Mouse (Mus musculus): ENCODE measurements around the gene Mtus2.

The Mtus2 gene

DNA sequence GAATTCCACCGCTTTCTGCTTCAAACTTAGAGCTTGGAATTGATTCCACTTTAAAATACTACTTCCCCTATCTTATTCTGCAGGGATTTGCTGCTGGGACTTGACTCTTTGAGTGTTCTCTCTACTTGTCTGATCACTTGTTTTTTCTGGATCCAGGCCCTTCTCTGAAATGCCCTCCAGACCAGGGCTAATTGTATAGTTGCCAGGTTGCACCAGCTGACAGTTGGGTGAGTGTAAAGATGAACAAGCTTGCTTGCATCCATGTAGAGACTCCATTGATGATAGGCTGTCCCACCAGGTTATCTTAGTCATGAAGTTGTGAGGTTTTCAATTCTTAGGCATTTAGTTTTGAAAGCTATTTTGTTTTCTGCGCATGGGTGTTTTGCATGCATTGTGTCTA lies 92.2 kb downstream of the Mtus2 start:
- DNase-seq: no peak

DNA sequence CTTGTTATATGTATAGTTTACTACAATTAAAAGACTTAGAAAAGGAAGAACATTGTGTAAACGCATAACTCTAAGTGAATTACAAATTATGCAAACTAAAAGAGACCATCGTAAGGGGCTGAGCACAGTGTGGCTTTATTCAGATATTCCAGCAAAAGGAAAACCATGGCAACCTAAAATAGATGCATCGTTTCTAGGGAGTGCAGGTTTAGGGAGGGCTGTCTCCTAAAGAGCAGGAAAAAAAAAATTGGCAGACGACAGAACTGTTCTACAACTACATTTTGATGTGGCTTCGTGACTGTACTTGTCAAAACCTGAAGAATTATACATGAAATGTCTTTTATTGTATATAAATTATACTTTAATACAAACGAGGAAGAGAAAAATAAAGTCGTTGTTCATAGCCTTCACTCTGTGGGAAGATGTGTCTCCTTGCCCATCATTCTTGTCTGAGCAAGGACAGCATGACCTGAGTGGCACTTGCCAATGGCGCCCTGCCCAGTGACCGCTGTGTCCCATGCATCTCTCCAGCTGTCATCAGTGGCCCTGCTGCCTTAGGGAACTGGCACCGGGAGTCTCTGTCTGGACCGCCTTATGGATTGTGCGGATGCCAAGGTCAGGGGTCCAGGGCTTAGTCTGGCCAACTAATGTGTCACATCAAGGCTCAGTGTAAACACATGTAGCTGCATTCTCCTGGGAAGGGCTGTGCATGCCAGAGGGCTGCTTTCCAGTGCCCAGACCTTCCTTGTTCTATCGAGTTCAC lies 95.9 kb downstream of the Mtus2 start:
- DNase-seq: no peak

GRCm38 (mm10) chr5:148053609-148053990 lies 96.5 kb downstream of the Mtus2 start:
- no peak for DNase-seq

- DNase-seq: no peak
Observed at GRCm38 (mm10) chr5:148056831-148057230, 99.7 kb downstream of the Mtus2 start.

- no peak for DNase-seq
Observed at GRCm38 (mm10) chr5:148057433-148057832, 100.3 kb downstream of the Mtus2 start.

DNA sequence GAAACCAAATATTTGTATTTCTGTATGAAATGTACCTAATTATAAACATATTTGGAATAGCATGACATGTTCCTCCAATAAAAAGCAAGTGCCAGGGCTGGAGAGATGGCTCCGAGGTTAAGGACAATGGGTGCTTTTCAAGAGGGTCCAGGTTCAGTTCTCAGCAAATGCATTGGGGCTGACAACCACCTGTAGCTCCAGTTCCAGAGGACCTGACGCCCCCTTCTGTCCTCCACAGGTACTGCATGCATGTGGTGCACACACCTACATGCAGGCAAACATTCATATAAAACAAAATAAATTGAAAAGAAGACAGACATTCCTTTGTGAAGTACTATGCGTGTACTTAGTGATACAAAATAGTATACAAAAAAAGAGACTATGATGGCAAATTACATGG lies 102.2 kb downstream of the Mtus2 start:
- DNase-seq: no peak

- DNase-seq: no peak
Observed at GRCm38 (mm10) chr5:148061869-148062268, 104.7 kb downstream of the Mtus2 start.

GRCm38 (mm10) chr5:148063745-148064144 lies 106.6 kb downstream of the Mtus2 start:
- DNase-seq: no peak

DNA sequence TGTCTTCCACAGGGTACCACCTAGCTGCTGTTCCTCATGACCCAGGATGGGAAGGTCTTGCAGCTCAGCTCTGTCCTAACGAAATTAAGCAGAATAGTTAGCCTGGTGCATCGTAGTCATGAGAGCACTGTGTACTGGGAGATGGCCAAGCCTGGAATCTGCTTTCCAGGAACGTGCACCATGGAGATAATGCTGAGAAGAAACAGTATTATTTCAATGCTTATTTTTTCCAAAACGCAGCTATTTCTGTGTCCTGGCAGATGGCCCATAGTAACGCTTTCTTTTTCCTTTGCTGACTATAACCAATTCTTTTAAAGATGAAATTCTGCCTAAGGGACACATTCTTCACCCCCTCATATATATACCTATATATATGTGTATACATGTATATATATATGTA lies 108.1 kb downstream of the Mtus2 start:
- DNase-seq: no peak

DNA sequence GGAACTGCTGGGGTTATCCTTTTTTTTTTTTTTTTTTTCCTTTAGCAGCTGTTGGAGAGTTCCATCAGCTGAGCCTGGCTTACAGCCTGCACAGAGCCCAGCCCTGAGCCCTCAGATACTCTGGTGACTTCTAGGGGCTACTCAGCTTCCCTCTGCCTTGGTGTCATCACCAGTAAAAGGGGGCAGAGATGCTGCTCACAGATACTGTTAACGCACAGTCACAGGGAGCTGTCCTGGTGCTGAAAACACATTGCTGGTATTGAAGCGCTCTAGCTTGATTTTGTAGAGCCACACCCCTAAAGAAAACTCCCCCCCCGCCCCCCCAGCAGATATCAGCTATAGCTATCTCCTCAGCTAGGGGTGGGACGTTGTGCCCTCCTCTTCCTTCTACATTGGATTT lies 112.8 kb downstream of the Mtus2 start:
- no peak for DNase-seq

- DNase-seq: no peak
Observed at GRCm38 (mm10) chr5:148071800-148072199, 114.7 kb downstream of the Mtus2 start.

DNA sequence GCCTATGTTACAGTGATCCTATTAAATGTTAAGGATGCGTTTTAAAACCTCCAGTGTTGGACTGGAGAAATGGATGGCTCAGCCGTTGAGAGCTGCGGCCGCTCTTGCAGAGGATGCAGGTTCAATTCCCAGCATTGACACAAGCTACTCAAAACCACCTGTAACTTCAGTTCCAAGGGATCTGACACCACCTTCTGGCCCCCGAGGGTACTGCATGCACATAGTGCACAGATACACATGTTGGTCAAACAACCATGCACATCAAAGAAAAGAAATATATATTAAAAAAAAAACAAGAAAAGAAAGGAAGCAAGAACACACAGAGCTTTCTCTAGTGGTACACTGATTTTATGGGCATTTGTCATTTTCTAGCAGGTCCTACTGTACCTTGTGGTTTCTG lies 116.3 kb downstream of the Mtus2 start:
- no peak for DNase-seq

DNA sequence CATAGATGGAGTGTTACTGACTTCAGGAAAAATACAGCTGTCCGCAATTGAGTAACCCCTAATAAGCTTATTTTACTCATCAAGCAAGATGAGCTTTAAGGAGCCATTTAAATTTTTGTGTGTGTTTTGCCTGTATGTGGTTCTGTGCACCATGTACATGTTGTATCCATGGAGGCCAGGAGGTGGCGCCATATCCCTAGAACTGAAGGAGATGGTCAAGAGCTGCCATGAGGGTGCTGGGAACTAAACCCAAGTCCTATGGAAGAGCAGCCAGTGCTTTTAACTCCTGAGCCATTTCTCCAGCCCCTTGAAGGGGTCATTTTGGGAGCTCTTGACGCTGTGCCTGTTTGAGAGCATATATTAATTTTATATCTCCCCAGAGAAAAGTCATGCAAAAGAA lies 122.6 kb downstream of the Mtus2 start:
- DNase-seq: no peak

DNA sequence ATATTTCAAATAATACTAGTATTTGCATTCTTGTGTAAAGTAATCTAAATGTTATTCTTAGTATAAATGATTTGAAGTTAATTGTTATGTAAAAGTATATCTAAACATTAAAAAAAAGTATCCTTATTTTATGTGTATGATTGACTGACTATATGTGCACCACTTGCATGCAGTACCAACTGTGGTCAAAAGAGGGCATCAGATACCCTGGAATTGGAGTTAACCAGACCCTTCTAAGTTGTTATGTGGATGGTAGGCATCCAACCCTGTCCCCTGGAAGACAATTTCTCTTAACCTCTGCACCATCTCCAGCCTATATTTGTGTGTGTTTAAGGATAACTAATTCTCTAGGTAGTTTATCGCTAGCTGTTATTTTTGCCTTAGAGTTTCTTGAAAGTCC lies 126.4 kb downstream of the Mtus2 start:
- no peak for DNase-seq

DNA sequence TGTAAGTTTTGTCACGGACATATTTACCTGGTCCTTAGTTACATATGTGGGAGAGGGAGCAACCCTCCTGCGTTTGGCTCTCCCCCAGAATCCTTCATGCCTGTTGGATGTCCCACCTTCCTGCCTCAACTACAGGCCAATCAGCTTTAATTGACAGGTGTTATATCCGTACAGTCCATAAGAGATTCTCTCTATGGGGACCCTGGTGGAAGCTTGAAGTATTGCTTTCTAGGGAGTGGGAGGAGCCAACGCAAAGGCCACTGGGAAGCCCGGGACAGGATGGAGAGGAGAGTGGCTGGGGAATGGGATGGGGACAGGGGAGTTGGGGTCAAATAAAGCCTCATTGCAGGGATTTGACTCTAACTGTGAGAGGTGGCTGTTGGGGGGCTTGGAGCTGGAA lies 127.6 kb downstream of the Mtus2 start:
- no peak for DNase-seq

GRCm38 (mm10) chr5:148087796-148088195 lies 130.7 kb downstream of the Mtus2 start:
- no peak for DNase-seq

GRCm38 (mm10) chr5:148090191-148090821 lies 133.2 kb downstream of the Mtus2 start:
- DNase-seq: no peak

DNA sequence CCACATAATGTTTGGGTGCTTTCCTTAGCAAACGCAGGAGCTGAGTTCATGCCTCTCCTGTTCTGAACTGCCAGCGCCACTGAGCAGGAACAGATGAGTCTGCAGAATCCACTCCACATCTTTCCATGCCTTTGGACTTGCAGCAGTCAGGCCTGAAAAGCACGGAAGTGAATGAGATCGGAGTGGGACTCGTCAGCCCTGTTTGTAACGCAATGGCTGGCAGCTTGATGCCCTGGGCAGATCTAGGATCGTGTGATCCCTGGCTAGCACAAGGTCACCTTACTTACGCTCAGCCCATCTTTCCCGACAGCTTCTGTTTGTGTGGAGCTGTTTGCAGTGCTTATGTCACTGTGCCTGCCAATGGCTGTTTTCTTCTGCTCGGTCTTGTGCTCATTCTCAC lies 137.5 kb downstream of the Mtus2 start:
- no peak for DNase-seq

- DNase-seq: no peak
Observed at GRCm38 (mm10) chr5:148099356-148099755, 142.2 kb downstream of the Mtus2 start.

- DNase-seq: no peak
Observed at GRCm38 (mm10) chr5:148107324-148107723, 150.2 kb downstream of the Mtus2 start.

GRCm38 (mm10) chr5:148107890-148108289 lies 150.8 kb downstream of the Mtus2 start:
- no peak for DNase-seq

DNA sequence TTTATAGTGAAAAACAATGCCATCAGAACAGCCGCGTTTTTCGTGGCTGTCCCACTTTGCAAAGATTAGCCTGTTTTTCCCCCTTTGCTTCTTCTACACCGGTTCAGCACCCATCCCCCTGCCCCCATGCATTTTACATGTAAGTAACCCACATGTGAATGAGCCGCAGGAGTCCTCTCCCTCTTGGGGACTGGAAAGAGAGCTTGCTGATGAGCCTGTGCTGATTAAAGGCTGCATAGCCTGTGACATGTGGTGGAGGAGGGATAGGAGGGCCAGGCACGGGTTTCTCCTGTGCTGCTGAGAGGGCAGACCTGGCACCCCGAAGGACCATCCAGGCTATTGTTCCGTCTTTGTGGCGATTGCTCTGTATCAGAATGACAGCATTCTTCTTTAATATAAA lies 151.2 kb downstream of the Mtus2 start:
- DNase-seq: no peak

DNA sequence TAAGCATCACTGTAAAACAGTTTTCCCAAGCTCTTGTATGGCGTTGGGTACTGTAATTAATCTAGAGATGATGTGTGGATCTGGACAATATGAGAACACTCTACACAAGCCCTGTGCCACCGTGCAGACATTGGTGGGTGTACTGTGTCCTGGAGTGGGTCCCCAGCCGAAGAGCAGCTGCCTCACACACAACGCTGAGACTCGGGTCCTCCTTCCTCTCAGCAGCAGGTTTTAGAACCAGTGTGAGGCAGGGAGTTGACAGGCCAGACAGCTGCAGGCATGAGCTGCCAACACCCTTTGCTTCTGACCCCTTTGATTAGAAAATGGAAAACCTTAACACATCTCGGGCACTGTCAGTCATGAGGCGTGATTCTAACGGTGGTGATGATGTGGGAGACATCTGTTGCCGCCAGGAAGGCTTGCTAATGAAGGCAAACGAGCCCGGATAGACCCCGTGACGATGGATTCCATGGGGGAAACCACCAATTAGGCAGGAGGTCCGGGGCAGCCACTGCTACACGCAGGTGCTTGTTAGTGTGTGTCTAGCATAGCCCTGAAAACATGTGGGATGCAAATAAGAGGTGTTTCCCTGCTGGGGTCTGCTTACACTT lies 158.2 kb downstream of the Mtus2 start:
- DNase-seq: no peak

- DNase-seq: no peak
Observed at GRCm38 (mm10) chr5:148124354-148124753, 167.2 kb downstream of the Mtus2 start.
